Mouse (Mus musculus): ENCODE results near the gene Wbp2nl.
A peak's percentile ranks its signal among the peaks of the same experiment; 100 is the strongest.
"Not testable (repeated sequence)": the region's sequence is repeated elsewhere in the genome, so short reads cannot be mapped to it uniquely, and the experiment has no call there.

The Wbp2nl gene

GRCm38 (mm10) chr15:82348258-82348998 is 49.7 kb downstream of the Wbp2nl start:
- no peak for DNase-seq (ENCODE audit: low spot score in 2 of 2)

GRCm38 (mm10) chr15:82348999-82349341 is 50.2 kb downstream of the Wbp2nl start:
- DNase-seq (ENCODE audit: low spot score in 2 of 2) = no peak

GRCm38 (mm10) chr15:82350349-82350748 is 51.6 kb downstream of the Wbp2nl start:
- DNase-seq (ENCODE audit: low spot score in 2 of 2) = no peak

DNA sequence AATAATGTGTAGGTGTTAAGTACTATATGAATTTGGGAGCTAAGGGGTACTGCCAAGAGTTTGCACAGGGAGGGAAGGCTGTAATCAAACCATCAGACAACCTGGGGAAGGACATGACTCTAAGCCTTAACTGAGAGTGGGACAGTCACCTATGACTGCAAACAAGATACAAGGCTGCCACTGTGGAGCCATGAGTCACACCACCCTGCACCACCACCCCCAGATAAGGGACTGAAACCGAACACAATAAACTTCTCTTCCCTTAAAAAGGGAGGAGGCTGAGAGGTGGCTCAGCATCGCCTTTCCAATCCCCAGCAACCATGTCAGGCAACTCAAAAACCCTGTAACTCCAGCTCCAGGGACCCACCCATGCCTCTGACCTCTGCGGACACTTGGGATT is 52.7 kb downstream of the Wbp2nl start:
- DNase-seq (ENCODE audit: low spot score in 2 of 2) = no peak

DNA sequence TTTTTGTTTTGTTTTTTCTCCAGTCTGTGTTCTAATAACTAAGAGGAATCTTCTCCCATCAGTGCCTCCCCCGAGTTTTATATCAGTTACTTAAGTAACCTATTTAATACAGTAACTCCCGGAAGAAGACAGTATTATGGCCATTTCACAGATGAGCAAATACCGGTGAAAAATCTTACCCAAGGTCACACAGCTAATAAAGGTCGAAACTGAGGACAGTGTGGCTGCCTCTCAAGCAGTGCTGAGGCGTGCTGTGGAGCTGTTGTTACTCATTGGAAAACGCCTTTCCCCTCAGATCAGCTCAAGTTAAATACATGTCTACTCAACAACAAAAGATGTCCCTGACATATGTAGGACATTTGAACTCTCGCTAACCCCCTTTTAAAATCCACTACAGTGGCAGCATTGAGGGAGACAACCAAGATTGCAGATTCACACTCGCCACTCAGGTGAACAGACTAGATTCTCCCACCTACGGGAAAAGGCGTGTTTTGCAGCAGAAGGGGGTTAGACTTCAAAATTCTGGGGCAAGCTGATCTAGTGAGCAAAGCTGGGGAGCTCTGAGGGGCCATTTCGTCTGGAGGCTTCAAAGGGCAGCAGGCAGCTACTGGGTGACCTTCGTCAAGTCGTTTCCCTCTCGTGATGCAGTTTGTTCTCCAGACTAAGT is 54.5 kb downstream of the Wbp2nl start:
- DNase-seq (ENCODE audit: low spot score in 2 of 2) = peak in 1 of 2 experiments; percentile 18

DNA sequence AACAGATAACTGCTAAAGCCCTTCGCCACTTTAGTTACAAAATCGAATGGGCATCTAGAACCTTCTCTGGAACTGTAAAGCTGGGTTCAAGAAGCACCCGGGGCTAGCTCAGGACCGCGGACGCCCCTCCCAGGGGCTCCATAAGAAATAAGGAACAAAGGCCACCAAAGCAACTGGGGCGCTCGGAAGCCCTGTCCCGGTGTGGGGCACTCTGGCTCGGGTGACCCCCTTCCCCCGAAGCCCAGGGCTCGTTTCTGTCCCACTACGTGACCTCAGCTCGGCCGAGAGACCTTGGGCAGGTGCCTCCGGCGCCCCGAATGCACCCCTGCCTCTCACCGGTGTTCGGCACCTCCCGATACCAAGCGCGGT is 55.0 kb downstream of the Wbp2nl start:
- no peak for DNase-seq (ENCODE audit: low spot score in 2 of 2)

GRCm38 (mm10) chr15:82354126-82354945 is 55.6 kb downstream of the Wbp2nl start, which contains the start of gene Ndufa6:
Gene Ndufa6 (minus strand): TSS chr15:82354322.
- peak; percentile 96 for DNase-seq (ENCODE audit: low spot score in 2 of 2)

DNA sequence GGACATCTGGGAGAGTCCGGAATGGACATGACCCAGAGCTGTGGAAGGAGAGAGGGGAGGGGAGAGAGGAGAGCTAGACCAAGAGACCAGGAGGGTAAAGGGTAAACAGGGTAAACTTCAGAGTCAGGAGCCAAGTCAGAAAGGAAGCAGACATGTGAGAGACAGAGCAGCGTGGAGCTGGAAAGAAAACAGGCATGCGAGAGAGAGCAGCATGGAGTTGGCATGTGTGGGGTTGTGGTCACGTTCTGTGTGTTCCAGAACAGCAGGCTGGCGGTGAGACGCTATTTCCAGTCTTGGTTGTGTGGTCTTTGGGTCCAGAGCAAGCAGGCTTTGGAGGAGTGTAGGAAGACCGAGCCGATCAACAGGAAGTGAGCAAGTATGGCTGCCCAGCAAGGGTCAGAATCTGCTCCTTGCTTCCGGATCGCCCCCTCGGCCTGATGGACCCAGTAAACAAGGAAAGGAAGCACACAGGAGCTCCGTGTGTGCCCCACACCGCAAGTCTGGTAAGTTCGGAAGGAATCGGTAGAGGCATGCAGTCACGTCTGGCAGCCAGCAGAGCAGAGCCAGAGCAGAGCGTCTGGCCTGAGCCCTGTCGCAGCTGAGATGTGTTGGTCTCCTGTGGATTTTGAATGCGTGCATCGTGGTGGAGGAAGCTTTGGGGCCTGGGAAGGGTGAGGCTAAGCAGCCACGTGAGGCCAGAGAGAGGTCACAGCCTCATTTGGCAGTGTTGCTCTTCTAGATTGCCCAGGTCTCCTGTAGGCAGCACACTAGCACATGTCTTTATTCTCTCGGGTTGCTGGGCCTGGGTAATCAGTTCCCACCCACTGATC is 59.9 kb downstream of the Wbp2nl start:
- no peak for DNase-seq (ENCODE audit: low spot score in 2 of 2)

- no peak for DNase-seq (ENCODE audit: low spot score in 2 of 2)
Measured at GRCm38 (mm10) chr15:82361459-82362018, 62.8 kb downstream of the Wbp2nl start.

- no peak for DNase-seq (ENCODE audit: low spot score in 2 of 2)
Measured at GRCm38 (mm10) chr15:82362234-82362633, 63.5 kb downstream of the Wbp2nl start.

DNA sequence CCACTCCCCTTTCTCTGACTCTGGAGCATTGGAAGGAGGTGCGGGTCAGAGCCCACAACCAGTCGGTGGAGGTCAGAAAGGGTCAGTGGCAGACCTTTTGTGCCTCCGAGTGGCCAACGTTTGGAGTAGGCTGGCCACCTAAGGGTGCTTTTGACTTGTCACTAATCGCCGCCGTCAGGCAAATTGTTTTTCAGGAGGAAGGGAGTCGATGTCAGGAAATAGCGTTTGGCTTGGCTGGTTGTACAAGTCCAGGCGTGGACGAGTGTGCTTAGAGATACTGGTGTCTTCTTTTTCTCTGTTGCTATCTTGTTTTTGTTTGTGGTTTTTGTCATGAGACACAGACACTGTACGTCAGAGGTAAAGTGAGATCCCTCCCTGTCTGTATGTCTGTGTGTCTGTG is 65.0 kb downstream of the Wbp2nl start:
- not testable (repeated sequence) for DNase-seq (ENCODE audit: low spot score in 2 of 2)
